Mouse (Mus musculus): ENCODE measurements at regions not wholly inside any gene's neighbourhood (a gene's known extent, or its start where the extent isn't known, plus 50 kb on each side); places are given as distances from the start of the nearest gene placed in this dataset.

DNA sequence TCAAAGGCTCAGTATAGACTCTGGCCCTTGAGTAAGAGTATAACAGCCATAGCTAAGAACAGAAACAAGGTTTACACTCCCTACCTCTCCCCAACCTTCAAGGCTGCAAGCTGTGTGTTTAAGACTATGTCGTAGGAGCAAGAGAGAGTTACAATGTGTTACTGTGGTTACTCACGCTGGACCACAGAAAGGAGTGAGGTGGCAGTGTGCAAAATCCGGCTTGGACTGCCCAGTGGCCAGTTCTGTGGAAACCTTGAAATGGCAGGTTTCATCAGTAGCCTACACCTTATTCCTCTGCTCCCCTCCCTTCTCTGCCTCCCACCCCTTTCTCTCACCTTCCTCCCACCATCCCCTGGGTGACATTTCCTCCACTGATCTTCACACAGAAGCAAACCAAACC, 114.3 kb upstream of the Ado start:
- DNase-seq (ENCODE audit: low spot score): no peak

DNA sequence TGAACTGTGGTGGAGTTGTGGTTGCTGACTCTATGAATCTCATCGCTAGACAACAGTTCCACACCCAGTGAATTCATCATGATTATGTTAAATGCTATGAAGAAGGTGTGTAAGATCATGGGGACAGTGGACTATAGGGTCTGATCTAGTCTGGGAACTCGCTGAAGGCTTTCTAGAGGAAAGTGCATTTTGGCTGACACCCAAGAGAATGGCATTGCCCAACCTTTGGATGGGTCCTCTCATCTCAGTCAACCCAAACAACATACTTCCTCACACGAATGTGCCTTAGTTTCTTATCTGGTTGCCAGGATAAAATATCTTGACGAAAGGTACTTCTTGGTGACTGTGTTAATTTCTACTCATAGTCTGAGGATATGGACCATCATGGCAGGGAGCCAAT, 112.9 kb upstream of the Ado start:
- no peak for DNase-seq (ENCODE audit: low spot score)

DNA sequence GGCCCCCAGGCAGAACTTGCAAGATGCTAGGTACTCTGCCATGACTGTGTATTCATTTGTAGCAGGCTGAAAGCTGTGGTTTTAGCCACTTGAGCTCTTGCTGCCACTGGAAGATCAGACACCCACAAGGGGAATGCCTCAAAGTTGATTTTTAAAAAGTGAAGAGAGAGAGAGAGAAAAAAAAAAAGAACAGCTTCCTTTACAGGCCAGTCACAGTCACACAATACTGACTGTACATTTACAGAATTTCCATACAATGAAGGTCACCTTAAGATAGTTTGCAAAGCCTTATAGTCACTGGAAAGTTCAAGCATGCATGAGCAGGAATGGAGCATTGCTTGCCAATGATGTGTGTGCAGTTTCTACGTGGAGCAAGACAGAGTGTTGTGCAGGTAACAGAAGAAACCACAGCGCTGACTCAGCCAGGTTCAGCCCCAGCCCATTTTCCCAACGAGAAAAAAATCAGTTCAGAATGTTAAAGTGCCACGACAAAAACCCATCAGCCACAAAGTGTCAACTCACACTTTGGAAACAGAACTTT, 109.3 kb upstream of the Ado start:
- no peak for DNase-seq (ENCODE audit: low spot score)

DNA sequence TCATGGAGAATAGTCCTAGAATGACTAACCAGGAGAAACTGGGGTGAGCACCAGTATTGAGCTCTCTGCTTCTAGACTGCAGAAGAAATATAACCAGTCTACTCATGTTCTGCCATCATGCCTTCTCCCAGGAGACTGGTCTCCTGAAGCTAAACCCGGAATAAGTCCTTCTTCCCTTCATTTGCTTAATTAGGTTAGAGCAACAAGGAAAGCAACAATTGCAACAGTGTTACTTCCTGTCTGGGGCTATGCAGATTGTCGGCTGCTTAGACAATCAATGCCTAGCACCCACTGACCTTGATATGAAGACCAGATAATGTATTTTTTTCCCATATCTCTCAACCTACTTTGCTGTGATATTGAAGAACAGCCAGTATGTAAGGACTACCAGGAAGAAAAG, 108.5 kb upstream of the Ado start:
- no peak for DNase-seq (ENCODE audit: low spot score)

DNA sequence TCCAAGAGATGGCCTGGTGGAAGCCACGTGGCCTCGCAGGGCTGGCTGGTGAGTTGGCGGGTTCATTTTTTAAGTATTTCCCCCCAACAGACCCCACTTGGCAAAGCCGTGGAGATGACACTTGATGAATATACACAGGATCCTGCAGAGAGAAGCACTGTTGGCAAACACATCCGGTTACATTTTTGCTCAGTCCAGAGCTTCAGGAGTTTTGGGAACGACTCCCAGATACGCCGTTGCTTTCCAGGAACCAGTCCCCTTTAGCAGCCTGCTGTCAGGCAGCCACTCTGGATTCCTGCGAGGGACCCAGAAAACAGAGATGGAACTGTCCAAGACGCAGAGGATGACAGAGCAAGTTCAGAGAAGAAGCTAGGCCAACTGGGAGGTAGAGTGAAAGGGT, 105.8 kb upstream of the Ado start:
- DNase-seq (ENCODE audit: low spot score): no peak

DNA sequence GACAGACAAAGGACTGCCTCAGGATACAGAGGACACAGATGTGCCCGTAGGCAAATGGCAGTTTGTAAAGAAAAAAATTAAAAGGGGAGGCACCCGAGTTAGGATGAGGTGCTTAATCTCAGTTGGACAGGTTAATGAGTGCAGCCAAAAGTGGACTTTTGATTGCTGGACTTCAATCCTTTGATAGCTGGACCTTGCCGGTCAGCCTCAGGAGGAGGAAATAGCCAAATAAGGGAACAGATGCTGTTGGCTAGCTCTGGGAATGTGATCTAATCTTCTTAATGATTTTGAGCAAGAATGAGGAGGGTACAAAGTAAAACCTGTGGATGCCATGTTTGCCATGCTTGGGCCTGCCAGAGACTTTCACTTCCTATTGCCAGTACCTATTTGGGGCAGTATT, 103.5 kb upstream of the Ado start:
- DNase-seq (ENCODE audit: low spot score): no peak

DNA sequence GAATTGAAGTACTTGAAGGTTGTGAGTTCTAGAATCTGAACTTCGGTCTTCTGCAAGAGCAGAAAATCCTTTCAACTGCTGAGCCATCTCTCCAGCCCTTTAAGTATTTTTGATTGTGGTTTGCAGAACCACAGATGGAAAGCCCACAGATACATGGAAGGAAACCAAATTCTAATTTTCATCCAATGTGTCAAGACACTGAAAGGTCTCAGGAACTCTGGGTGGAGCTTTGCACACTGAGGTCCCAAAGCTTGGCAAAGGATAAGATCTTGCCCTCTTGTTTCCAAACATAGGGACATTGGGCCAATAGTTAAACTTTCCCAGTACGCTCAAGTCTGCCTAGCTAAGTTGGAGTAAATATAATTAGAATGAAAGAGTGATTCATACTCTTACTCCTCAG, 102.6 kb upstream of the Ado start:
- no peak for DNase-seq (ENCODE audit: low spot score)

DNA sequence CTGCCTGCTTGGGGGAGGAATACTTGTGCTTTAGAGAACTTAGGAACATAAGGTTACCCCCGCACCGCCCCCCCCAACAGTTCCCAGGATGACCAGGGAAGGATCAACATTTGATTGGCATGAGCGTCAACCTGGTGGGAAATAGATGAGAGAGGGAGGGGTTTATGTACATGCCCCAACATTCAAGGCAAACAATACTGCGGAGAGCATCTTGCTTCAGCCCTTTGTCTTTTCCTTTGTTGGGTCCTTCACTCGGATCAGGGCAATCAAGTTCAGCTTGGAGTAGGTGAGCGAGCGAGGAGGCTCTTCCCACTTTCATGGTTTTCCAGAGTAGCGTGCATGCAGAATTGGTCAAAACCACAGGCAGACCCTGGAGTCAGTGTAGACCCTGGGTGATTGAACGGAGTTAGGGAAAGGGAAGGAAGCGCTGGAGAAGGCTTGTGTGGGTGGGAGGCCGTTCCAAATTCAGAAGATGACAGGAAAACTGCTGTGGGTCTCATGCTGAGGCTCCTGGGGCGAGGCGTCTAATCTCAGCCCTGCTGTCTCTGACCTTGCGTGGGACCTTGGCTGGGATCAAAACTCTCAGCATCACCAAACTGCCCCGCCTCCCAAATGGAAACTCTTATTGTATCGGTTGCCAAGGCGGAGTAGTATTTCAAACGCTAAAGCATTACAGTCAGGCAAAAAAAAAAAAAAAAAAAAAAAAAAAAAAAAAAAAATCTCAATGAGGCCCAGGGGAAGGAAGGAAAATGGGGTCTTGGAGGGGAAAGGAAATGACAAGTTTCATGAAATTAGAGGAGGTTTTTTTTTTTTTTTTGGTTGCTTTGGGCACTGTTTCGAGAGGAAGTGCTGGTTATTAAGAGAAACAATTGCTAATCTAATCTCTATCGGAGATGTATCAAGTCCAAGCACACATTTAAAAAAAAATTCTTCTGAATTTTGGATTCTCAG, 99.3 kb upstream of the Ado start:
- no peak for DNase-seq (ENCODE audit: low spot score)

DNA sequence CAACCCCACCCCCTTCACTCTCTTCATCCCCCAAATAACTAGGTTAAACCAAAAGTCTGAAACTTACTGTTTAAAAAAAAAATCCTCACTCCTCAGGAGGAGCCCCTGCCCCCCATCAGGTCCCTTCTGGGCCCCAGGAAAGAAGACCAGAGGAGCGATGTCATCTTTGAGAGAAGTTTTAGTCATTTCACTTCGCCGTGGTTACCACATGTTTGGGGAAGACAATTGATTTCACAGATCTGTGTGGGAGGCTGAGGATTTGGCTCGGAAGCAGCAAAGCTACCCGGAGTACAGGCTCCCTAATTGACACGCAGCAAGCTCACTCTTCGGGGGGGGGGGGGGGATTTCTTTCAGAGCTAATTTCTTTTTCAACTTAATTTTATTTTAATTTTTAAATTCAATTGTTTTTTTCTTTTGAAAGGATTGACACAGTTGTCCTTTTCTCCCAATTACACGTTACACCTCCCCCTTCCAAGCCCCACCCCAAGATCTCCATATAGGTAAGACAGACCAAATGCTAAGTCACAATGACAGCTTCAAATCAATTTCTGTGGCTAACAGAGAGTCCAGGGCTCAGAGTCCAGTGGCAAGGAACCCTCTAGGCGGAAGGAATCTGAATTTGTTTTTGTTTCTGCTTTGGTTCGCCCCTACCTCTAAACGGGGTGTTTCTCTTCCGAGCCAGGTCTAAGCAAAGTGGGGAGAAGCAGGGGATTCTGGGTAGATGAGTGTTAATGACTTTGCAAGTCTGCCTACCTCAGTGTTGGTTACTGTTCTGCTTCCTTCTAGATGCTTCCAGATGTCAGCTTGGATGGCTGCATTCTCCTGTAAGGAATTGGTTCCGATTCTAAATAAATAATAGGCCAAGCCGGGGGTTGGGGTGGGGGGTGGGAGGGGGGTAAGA, 98.2 kb upstream of the Ado start:
- peak; percentile 15 for DNase-seq (ENCODE audit: low spot score)

DNA sequence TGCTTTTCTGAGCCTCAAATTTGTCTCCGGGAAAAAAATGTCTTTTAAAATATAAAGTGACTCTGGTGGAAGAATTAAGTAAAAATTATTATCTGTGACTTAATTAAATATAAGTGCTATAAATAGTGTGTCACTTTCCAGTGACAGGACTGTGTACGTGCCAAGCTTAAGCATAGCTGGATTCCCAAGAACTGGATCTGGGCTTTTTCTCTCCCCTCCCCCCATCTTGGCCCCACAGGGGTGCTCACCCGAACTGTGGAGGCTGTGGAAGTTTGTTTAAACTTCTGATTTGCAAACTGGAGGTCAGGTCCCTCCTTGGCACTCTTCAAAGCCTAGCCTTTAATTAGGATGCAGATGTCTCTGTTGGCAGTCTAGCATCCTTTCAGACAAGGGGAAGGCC, 97.1 kb upstream of the Ado start:
- DNase-seq (ENCODE audit: low spot score): no peak

DNA sequence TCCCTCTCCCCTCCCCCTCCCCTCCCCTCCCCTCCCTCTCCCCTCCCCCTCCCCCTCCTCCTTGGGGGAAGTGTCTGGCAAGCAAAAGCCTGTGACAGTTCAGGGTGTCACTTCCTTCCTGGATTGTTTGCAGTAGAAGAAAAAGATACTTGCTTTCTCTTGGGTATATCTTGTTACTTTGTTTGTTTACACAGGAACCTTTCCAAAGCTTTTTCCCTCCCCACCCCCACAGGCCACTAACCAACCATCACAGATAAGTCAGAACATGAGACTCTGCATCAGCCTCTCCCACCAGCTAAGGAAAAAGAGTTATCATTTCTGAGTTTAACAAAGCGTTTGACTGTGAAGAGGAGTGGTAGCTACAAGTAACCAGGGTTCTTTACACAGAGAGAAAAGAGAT, 95.5 kb upstream of the Ado start:
- DNase-seq (ENCODE audit: low spot score): peak; percentile 11

DNA sequence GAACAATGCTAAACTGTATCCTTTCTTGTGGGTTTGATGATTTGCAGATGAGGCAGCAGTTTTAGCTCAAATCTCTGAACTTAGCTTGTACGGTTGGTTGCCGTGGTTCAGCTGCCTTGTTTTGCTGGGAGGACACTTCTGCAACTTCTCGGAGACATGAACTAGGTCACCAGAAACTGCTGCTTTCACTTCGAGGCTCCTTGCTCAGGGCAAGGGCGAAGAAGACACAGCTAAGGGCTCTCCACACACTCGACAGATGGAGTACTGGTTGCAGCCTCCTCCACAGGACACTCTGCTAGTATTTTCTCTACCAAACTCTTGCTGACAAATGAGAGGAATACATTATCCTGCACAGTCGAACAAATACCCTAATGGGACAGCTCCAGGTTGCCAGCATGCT, 94.9 kb upstream of the Ado start:
- DNase-seq (ENCODE audit: low spot score): no peak

DNA sequence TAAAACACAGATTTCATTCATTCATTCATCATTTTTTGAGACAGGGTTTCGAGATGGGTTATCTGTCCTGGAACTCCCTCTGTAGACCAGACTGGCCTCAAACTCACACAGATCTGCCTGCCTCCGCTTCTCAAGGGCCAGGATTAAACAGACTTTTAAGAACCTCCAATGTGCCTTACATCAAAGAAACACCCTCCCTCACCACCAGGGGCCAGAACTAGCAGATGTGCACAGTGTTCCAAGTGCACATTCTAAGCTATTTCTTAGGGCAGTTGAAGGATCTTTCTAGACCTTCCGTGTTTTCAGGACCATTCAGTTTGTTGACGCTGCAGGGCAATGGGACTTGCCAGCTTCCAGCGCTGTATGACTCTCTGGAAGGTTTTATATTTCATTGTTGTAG, 88.6 kb upstream of the Ado start:
- no peak for DNase-seq (ENCODE audit: low spot score)

DNA sequence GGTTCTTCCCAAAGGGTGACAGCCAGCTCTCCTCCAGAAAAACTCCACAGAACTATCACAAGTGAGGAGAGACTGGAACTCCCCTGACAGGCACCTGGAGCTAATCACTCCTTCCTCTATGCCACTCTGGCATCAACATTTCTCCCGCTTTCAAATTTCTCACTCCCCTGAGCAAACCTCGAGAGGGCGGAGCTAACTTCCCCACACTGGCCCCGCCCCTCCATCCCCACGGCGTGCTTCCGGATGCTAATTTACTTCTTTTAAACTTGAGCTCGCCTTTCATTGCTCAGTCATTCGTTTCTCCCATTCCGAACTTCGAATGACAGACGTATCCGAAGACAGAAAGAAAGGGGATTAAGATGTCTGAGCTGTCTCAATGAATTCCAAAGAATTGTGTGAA, 87.8 kb upstream of the Ado start:
- DNase-seq (ENCODE audit: low spot score): no peak

DNA sequence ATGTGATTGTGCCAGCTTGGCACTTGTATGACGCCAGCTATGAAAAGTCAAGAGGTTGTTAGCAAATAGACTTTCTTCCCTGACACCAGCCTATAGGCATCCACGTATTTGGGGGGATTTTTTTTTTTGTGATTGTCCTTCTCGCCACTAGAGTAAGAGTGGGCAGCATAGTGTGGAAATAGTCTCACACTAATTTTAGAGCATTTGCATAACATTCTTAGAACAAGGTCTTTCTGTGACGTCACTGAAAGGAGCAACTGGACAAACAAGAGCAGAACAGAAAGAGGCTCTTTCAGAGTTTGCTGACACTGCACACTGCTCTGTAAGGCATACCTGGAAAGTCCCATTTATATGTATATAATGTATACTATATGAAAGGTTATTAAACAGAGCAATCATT, 86.0 kb upstream of the Ado start:
- no peak for DNase-seq (ENCODE audit: low spot score)

DNA sequence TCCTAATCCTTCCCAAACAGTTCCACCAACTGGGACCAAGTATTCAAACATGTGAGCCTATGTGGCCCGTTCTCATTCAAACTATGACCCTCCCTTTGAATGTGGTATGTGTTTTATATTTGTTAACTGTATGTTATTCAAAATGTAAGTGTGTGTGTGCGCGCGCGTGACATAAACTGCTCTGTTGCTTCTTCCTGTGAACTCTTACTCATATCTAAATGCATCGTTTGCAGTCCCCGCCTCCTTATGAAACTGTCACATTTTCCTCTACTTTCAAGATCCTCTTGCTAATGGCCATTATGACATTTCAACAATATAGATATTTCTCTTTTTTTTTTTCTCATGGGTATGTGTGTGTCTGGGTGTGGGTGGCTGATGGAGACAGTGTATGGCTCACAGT, 84.3 kb upstream of the Ado start:
- DNase-seq (ENCODE audit: low spot score): no peak

DNA sequence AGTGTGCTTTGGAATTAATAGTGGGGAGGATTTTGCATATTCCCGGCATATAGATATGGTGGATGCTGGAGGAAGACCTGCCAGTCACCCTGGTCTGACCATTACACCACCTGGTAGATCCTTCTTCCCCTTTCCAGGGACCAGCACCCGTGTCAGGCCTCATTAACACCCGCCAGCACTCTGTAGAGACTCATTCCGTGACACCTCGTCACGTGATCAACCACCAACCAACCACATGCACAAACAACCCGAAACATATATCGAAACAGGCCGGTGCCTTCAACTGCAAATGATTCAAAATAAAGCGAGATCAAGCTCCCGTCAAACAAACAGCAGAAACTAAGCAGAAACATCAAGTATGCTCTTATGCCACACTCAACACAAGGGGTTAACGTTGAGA, 74.6 kb upstream of the Ado start:
- no peak for DNase-seq (ENCODE audit: low spot score)

DNA sequence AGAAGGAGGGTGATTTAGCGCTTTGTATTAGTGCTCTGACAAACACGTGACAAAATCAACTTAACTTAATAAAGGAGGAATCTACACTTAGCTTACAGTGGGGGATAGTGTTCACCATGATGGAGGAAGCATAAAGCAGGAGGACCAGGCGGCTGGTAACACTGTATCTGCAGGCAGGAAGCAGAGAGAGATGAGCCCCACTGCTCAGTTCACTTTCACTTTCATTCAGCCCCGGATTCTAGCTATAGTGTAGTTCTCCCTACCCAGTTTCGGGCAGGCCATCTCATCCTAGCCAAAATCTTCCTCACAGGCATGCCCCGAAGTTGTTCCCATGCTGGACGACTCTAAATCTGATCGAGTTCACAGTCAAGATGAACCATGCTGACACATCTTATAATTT, 71.3 kb upstream of the Ado start:
- no peak for DNase-seq (ENCODE audit: low spot score)

DNA sequence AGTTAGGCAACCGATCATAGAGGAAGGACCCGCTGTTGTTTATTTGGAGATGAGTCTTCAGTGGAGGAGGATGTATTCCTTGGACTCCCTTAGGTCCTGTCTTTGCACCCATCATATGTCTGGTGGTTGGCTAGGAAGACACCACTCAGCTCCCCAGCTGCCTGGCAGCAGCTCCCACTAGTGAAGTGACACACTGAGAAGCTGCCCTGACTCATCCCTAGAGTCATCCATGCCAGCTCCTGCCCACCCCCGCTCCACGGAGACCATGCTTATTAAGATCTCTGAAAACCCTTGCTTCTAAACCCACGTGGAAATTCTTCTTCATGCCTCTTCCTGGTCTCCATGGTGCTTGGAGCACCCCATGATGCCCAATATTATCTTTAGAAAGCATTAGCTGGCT, 69.4 kb upstream of the Ado start:
- DNase-seq (ENCODE audit: low spot score): no peak

DNA sequence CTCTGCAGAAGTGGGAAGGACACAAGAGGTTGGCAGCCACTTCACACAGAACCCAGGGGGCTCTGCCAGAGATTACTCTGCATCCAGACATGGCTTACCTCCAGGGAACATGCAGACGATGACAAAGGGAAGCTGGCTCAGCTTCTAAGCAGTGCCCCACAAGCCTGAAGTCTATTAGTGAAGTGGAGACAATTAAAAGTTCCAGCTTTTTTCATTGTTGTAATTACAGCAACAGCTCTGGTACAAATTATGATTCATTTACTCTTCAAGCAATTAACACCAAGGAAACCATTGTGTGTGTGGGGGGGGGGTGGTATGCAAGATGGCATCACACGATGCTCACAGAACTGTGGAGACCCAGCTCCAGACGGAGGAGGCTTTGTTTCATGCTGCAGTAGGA, 66.3 kb upstream of the Ado start:
- DNase-seq (ENCODE audit: low spot score): peak; percentile 11

DNA sequence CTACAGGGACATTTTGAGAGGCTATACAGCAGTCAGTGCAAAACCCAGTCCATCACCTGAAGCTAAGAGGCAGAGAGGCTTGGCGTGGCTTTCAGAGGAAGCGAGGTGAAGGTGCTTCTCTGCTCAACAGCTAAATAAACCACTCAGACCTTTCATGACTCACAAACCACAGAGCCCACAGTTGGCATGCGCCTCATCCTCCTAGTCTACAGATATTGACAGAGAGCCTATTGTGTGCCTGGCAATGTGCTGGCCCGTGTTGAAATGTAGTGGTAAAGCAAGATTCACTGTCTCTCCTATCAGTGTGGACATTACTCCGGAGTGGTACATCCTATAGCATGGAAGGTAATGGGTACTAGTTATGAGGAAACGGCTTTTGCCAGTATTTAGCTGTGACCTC, 61.9 kb upstream of the Ado start:
- DNase-seq (ENCODE audit: low spot score): no peak

DNA sequence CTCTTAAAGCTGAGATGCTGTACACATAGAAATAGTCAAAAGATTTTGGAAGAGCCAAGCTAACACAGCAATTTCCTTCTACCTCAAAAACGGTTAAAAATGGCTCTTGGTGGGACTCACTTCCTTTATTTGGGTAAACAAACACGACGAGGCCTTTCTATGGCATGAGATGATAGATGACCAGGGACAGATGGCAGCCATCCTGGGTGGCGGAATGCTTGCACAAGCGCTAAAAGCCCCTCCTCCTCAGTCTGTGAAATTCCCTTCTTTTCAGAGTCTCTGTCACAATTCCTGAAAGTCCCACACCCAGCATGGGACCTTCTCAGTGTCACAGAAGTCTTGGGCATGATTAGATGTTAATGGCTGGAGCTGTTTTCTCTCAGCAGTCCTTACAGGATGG, 59.3 kb upstream of the Ado start:
- DNase-seq (ENCODE audit: low spot score): no peak
